Mouse (Mus musculus) forebrain, embryonic 14.5 days (tissue): Measurements from ENCODE around the gene Atm. TPM values are rescaled to one million over a fixed set of nuclear protein-coding genes. Genes with fewer than 3 reads are reported as not detected.
A peak's percentile ranks its signal among the peaks of the same experiment; 100 is the strongest.

Experiments used
- ATAC-seq: fragments of 200-750 bp; cut with Nextera tagmentation; 2 replicates; pipeline ENCODE4 v1.8.0; 2017; ENCODE audit warnings: mild to moderate bottlenecking, moderate library complexity
- DNase-seq: peaks from one replicate; pipeline ENCODE4 v3.0.0-alpha.2; 2015; ENCODE audit warnings: low spot score
- H3K27ac ChIP-seq: fragments of 300-500 bp; sonication (generic); 2 replicates; pipeline ENCODE4 v1.5.1; 2014; ENCODE audit warnings: low read depth, mild to moderate bottlenecking, control low read depth, low read length, moderate library complexity
- H3K27me3 ChIP-seq: fragments of 300-500 bp; sonication (generic); replicated peaks from 2 replicates; pipeline ENCODE4 v1.6.1; 2014; ENCODE audit warnings: low read length, control low read depth, mixed read lengths; ENCODE audit not compliant: control insufficient read depth, insufficient read depth
- H3K36me3 ChIP-seq: fragments of 300-500 bp; sonication (generic); 2 replicates; pipeline ENCODE4 v1.6.1; 2014; ENCODE audit warnings: low read length, control low read depth; ENCODE audit not compliant: control insufficient read depth, insufficient read depth
- H3K4me1 ChIP-seq: fragments of 300-500 bp; sonication (generic); 2 replicates; pipeline ENCODE4 v1.6.1; 2014; ENCODE audit warnings: antibody characterized with exemption, low read length, control low read depth; ENCODE audit not compliant: control insufficient read depth, insufficient read depth
- H3K4me2 ChIP-seq: fragments of 300-500 bp; sonication (generic); 2 replicates; pipeline ENCODE4 v1.6.1; 2014; ENCODE audit warnings: mild to moderate bottlenecking, control low read depth, low read length
- H3K4me3 ChIP-seq: fragments of 300-500 bp; sonication (generic); 2 replicates; pipeline ENCODE4 v1.5.1; 2014; ENCODE audit warnings: low read depth, low read length, control low read depth
- H3K9ac ChIP-seq: fragments of 300-500 bp; sonication (generic); 2 replicates; pipeline ENCODE4 v1.6.1; 2014; ENCODE audit warnings: mild to moderate bottlenecking, low read length, control low read depth, moderate library complexity
- H3K9me3 ChIP-seq: fragments of 300-500 bp; sonication (generic); replicated peaks from 2 replicates; pipeline ENCODE4 v1.6.1; 2016; ENCODE audit warnings: low read length, control low read depth, mixed read lengths; ENCODE audit not compliant: control insufficient read depth
- WGBS: fragments of 180-500 bp; shearing (Covaris S2); extraction: QIAGEN DNeasy Blood & Tissue Kit; methylation state at CpG from one replicate; pipeline ENCODE4 v1.1.7; 2014; 5-methylcytosine and 5-hydroxymethylcytosine counted together
- polyA plus RNA-seq: library from polyadenylated mRNA; unstranded; fragments of >200 nt; fragmentation: Nextera tagmentation; extraction: Ambion mirVana; gene quantifications from 2 replicates; pipeline ENCODE4 v1.2.1, GENCODE M21; 2014

The Atm gene
- polyA plus RNA-seq, 1 experiment from 2014 or later, result 13.0 TPM

DNA sequence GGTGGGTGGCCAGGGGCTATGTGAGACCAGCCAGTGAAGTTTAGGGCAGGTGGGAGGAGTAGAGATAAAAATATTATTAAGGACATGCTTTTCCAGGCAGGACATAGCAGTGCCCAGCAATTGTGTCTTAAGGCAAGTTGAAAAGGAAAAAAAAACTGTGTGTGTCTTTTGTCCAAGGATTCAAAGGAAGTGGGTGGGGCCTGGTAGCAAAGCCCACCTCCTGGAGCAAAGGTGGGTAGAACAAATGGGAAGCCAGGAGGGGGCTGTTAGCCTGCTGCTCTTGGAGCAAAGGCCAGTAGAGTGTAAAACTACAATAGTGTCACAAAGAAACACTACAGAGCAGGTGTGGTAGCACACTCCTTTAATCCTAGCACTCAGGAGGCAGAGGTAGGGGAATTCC lies 22.4 kb downstream of the Atm start:
- H3K4me2 ChIP-seq, result no peak overlapping the region
- ATAC-seq (no peak), DNase-seq (no peak)
- no peaks in the 10 kb centered on the region for H3K9me3 ChIP-seq
- no peaks in the 10 kb centered on the region for H3K4me1 ChIP-seq
- H3K27me3 ChIP-seq, result no peaks in the 10 kb centered on the region
- H3K9ac ChIP-seq, result no peak overlapping the region
- H3K4me3 ChIP-seq, result no peak overlapping the region
- no peak overlapping the region for H3K27ac ChIP-seq
- H3K36me3 ChIP-seq, result peaks cover 23% of the 10 kb centered on the region; the same call in 1 of the 2 replicates

DNA sequence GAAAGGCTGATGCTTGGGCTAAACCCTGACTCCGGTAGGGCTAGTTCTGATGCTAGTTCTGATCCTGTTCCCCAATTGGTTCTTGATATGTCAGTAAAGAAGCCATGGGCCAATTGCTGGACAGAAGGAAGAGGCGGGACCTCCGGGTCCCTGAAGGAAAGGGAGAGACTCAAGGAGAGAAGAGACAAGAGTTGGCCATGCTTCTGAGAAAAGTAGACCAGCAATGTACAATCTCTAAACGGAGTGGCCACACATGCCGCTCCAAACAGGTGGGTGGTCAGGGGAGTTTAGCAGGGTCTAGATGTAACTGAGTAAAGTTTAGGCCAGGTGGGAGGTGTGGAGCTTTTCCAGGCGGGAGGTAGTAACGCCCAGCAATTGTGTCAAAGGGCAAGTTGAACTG lies 28.5 kb downstream of the Atm start:
- no peak overlapping the region for H3K4me3 ChIP-seq
- no peaks in the 10 kb centered on the region for H3K27me3 ChIP-seq
- DNase-seq (no peak), ATAC-seq (no peak)
- H3K9ac ChIP-seq, result no peak overlapping the region
- peaks cover 22% of the 10 kb centered on the region; the same call in 1 of the 2 replicates for H3K36me3 ChIP-seq
- no peaks in the 10 kb centered on the region for H3K4me1 ChIP-seq
- WGBS, result 94% methylated on average over 7 of the region's 7 CpGs
- H3K4me2 ChIP-seq, result no peak overlapping the region
- no peaks in the 10 kb centered on the region for H3K9me3 ChIP-seq
- no peak overlapping the region for H3K27ac ChIP-seq

DNA sequence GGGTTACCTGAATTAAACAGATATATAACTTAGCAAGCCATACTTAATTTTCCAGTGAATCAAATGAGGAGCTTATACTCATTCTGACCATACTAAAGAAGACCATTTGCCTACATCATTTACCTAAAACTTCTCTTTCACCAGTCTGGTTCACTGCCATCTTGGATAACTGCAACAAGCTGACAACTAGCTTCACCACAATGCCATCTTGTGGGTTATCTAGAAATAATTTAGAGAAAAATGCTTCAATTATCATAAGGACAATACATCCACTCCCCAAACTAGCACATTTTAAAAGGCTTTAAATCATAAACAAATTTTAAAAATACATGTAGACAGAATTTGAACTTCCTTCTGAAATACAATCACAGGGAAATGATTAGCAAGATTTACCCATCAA lies 50.7 kb downstream of the Atm start:
- H3K4me3 ChIP-seq, result no peak overlapping the region
- no peaks in the 10 kb centered on the region for H3K4me1 ChIP-seq
- DNase-seq (peak; percentile 6), ATAC-seq (no peak)
- H3K36me3 ChIP-seq, result peaks cover 51% of the 10 kb centered on the region
- H3K4me2 ChIP-seq, result no peak overlapping the region
- H3K9ac ChIP-seq, result no peak overlapping the region
- no peaks in the 10 kb centered on the region for H3K27me3 ChIP-seq
- no peaks in the 10 kb centered on the region for H3K9me3 ChIP-seq
- no peak overlapping the region for H3K27ac ChIP-seq

DNA sequence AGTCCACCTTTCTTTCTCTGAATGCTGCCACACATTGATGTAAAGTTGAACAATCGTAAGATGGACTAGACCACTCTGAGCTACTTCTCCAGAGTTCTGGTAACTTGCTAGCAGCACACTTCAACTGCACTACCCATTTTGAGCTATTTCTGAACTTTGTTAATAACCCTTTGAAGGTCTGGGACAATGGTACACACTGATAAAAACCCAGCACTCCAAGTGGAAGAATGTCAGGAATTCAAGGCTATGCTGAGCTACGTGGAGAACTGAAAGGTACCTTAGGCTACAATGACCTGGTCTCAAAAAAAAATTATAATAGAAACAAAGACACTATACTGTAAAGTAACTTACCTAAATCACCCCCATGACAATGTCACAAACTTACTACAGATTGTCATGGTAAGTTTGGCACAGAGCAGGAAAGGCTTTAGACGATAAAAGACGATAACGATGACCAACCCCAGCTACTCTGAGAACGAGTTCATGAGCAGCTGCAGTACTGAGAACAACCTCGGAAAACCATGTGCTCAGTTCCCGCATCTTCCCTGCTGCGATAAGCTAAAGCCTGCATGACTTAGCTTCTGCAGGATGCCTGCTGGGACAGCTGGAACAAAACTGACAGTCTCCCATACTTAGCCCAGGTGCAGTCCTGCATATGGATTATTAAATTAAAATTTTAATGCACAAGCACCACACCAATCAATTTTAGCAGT lies 63.6 kb downstream of the Atm start:
- Histone ChIP-seq H3K9me3 (no peaks in the 10 kb centered on the region), H3K27ac (no peak overlapping the region), H3K9ac (no peak overlapping the region), H3K27me3 (no peaks in the 10 kb centered on the region), H3K4me1 (no peaks in the 10 kb centered on the region), H3K4me2 (no peak overlapping the region), H3K36me3 (peaks cover 21% of the 10 kb centered on the region), H3K4me3 (no peak overlapping the region)
- 81% methylated on average over 9 of the region's 9 CpGs for WGBS
- DNase-seq, result no peak
- no peak for ATAC-seq

DNA sequence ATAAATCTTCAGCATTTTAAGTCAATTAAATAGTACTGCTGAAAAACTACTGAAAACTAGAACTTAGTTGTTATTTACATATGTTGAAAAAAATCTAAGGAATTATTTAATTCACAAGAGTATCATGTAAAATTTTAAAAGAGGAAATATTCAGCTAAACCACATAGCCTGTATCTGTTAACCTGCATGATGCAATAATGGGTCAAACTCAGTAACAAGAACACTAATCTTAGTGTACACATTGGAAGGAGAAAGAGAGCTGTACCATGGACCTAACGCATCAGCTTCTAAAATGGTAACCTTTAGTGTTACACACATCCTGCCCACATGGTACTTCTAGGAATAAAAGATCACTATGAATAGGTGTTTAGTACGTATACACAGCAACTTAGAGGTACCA lies 84.5 kb downstream of the Atm start:
- H3K27me3 ChIP-seq, result no peaks in the 10 kb centered on the region
- DNase-seq, result no peak
- H3K4me1 ChIP-seq, result no peaks in the 10 kb centered on the region
- H3K9ac ChIP-seq, result no peak overlapping the region
- peaks cover 65% of the 10 kb centered on the region for H3K36me3 ChIP-seq
- H3K9me3 ChIP-seq, result no peaks in the 10 kb centered on the region
- no peak for ATAC-seq
- H3K4me2 ChIP-seq, result no peak overlapping the region
- no peak overlapping the region for H3K27ac ChIP-seq
- 94% methylated on average over 2 of the region's 2 CpGs for WGBS
- no peak overlapping the region for H3K4me3 ChIP-seq

DNA sequence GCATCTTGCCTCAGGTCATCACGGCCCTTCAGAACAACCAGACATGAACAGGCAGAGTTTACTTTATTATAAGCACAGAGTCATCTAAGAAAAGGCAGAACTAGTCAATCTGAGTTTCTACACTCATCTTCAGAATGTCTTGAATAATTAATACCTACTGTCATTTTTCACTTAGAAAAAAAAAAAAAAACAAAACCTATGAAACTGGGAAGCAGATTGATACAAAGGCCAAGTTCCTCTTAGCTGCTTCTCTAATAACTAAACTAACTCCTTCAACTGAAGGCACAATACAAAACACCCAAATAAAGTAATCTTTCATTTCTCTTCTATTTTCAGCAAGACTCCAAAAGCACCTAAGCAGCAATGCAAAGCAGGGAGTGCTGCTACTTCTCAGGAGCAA lies 85.9 kb downstream of the Atm start:
- Histone ChIP-seq H3K4me2 (no peak overlapping the region), H3K36me3 (peaks cover 65% of the 10 kb centered on the region), H3K27me3 (no peaks in the 10 kb centered on the region), H3K4me1 (no peaks in the 10 kb centered on the region), H3K9ac (no peak overlapping the region), H3K27ac (no peak overlapping the region), H3K9me3 (no peaks in the 10 kb centered on the region), H3K4me3 (no peak overlapping the region)
- WGBS, result 94% methylated on average over 1 of the region's 1 CpGs
- ATAC-seq (no peak), DNase-seq (no peak)

DNA sequence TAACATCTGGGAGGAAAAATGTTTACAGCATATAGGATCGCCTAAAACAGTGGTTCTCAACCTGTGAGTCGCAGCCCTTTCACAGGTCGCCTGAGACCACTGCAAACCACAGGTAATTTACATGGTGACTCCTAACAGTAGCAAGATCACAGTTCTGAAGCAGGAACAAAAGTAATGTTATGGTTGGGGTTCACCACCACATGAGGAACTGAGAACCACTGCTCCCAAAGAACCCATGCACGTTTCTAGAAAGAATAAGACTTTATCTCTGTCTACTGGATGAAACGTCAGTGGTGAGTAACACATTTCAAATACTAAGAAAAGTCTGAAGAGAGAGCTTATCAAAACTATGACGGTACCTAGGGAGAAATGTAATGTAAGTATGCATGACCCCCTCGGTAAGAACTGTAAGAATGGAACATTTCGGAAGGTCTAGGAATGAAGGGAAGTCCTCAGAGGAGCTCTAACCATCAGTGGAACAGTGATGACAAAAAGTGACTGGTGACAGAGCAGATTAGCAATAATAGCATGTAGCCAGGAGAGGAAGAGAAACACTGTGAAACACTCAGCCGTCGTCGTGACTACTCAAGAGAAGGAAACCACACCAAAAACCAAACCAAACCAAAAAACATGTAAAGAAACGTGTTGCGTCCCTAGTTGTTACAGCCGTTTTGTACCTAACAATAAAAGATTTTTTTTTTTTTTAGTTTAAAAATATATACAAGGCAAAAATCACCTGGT lies 100.5 kb downstream of the Atm start:
- Histone ChIP-seq H3K4me1 (no peaks in the 10 kb centered on the region), H3K4me3 (no peak overlapping the region), H3K27ac (no peak overlapping the region), H3K27me3 (no peaks in the 10 kb centered on the region), H3K9ac (no peak overlapping the region), H3K36me3 (peaks cover 19% of the 10 kb centered on the region), H3K4me2 (no peak overlapping the region), H3K9me3 (no peaks in the 10 kb centered on the region)
- ATAC-seq, result no peak
- DNase-seq, result no peak
- 93% methylated on average over 14 of the region's 14 CpGs for WGBS

DNA sequence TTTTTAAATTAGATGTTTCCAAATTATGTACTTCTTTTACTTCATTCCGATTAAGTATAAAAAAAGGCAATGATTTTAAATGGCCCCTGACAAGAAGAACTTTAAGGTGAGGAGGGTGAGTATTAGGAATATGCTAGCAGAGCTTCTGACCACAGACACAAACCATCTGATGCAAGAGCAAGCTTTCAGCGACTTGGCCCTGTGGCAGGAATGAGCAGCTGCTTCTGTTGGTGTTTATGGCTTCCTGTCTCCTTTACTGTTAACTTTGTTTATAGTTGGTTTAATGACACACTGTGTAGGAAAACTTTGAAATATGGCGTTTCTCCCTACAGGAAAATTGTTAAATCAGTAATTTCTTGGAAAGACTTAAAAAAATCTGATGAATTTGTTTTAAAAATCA lies 108.9 kb downstream of the Atm start:
- Histone ChIP-seq H3K9ac (no peak overlapping the region), H3K4me1 (no peaks in the 10 kb centered on the region), H3K4me2 (no peak overlapping the region), H3K27me3 (no peaks in the 10 kb centered on the region), H3K9me3 (no peaks in the 10 kb centered on the region), H3K27ac (no peak overlapping the region), H3K4me3 (no peak overlapping the region), H3K36me3 (no peaks in the 10 kb centered on the region)
- WGBS, result 88% methylated on average over 3 of the region's 3 CpGs
- ATAC-seq, result no peak
- no peak for DNase-seq

DNA sequence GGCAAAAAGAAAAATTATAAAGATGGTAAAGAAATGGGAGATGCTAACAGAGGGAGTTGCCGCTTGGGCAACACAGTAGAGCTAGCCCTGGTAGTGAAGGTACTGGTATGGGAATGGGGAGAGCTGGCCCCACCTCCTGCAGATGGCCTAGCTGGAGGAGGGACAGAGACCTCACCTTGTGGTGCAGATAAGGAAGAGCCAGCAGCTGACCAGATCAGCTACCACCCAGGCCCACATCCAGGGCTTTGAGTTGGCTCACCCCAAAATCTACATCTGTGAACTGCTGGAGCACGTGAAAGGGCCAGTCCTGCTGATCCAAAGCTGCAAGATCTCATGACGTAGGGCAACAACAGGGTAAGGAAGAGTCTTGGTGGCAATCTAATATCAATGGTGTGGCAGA lies 109.8 kb downstream of the Atm start:
- H3K4me1 ChIP-seq, result no peaks in the 10 kb centered on the region
- H3K27me3 ChIP-seq, result no peaks in the 10 kb centered on the region
- no peak overlapping the region for H3K27ac ChIP-seq
- H3K4me2 ChIP-seq, result no peak overlapping the region
- DNase-seq, result no peak
- no peaks in the 10 kb centered on the region for H3K9me3 ChIP-seq
- H3K4me3 ChIP-seq, result no peak overlapping the region
- no peaks in the 10 kb centered on the region for H3K36me3 ChIP-seq
- no peak overlapping the region for H3K9ac ChIP-seq
- no peak for ATAC-seq
- WGBS, result 95% methylated on average over 3 of the region's 3 CpGs
